Mouse (Mus musculus) A20 (cell line): ENCODE data around the gene Gm21117.
"Not testable (repeated sequence)": the region's sequence is repeated elsewhere in the genome, so short reads cannot be mapped to it uniquely, and the experiment has no call there.

Experiments used
- DNase-seq: peaks from one replicate; pipeline ENCODE4 v3.0.0-alpha.2; 2011; ENCODE audit warnings: low read depth, low spot score

Gene Gm21117

DNA sequence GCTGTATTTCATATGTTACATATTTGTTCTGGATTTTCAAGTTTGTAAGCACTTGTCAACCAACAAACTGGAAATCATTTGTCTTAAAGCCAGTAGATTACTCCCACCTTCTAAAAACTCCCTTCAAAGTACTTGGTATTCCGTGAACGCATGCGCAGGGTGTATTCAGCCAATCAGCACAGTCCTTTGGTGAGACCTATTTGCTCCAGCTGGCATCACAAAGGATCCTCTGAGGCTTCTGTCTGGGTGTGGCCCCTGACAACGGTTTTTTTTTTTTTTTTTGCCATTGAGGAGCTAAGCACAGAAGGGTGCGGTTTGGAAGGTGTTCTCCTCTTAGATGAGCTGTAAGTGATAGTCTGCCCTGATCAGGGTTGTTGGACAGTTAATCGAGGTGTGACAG is at the start of gene Gm21117:
Gm21117 (plus strand) TSS at position 301 of the 400 bp plus-strand sequence.
- not testable (repeated sequence) for DNase-seq
